Mouse (Mus musculus) splenic B cell, adult 2 months (primary cell): ENCODE results near the gene Col17a1.

Experiments
- DNase-seq: peaks from one replicate; pipeline ENCODE4 v3.0.0-alpha.2; 2011; ENCODE audit warnings: low read depth, low spot score
- H3K27me3 ChIP-seq: 2 replicates; pipeline ENCODE4 v1.6.1; 2012; ENCODE audit warnings: mild to moderate bottlenecking, low read length, moderate library complexity, mixed read lengths; ENCODE audit not compliant: control insufficient read depth, poor library complexity, insufficient read depth, severe bottlenecking
- H3K36me3 ChIP-seq: 2 replicates; pipeline ENCODE4 v1.6.1; 2012; ENCODE audit warnings: mild to moderate bottlenecking, low read length, moderate library complexity, mixed read lengths; ENCODE audit not compliant: control insufficient read depth, poor library complexity, insufficient read depth, severe bottlenecking

The Col17a1 gene

DNA sequence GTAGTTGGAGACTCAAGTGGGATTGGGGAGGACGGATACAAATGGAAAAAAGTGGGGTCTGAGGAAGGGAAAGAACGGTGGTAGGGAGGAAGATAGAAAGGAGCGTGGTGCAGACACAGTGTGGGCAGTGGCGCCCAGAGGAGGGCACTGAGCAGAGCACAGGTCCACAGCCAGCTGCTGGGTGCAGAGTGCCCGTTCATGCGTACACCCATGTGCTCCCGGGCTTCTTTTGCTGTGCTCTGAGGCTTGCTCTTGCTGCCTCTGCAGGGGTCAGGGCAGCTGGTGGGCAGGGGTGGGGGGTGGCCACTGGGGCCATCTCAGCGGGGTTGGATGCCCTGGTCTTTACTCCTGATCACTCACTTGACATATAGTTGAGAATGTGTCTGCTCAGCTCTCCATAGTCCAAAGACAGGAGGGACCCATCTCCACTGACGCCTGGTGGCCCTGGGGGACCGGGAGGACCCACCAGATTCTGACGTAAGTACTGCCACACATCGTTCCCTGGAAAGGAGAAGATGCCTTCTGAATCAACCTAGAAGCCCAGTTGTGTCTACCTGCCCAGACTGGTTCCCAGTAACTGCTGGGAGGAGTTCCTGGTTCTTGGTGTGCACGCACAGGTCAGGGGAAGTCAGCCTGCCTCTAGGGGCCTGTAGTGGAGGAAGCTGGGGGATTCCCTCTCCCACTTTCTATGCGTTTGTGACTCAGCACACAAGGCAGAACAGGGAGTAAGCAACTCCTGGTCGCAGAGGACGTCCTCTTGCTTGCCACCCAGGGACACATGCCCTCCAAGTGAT is 41.3 kb downstream of the Col17a1 start:
- no peak for DNase-seq
- H3K36me3 ChIP-seq = no peaks in the 10 kb centered on the region
- H3K27me3 ChIP-seq = no peaks in the 10 kb centered on the region

DNA sequence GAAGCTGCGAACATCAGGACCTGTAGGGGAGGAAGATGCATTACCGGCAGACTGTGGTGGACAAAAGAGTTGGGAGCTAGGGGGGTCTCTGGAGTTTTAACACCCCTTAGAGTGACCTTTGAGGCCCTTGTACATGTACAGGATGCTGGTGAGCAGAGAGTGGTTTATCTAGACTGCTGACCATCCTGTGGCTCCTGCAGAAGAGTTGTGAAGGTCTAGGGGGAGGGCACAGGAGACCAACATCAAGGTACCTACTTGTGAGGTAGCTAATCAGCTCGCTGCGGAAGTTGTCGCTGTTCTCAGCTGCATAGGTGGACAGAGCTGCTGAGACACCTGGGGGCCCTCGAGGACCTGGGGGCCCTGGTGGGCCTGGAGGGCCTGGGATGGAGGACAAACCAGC is 42.8 kb downstream of the Col17a1 start:
- H3K27me3 ChIP-seq = no peaks in the 10 kb centered on the region
- DNase-seq = no peak
- no peaks in the 10 kb centered on the region for H3K36me3 ChIP-seq

DNA sequence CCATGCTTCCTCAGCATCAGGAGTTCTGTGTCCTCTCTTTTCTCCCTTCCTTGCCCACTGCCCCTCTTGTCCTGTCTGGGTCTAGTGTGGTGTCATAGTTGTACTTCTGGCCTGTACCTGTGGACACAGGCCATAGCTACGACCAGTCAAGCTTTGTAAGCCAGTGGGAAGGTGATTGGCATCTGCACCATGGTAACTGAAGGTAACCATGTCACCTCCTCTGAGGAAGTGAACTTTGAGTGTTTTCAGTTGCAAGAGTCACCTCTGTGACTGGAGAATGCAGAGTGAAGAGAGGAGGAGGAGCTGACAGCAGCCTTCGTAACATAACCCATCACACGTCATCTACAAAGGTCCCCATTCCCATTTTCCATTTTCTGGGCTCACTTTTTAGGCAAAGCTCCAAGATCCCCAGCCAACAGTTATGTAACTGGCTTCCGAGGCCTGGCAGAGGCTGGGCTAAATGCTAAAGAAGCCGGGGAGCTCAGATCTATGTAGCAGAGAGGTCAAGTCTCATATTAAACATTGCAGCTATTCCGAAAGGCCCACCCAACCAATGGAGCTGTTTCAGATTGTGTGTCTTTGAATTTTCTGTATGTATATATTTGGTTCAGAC is 45.3 kb downstream of the Col17a1 start:
- DNase-seq = no peak
- Histone ChIP-seq H3K27me3 (no peaks in the 10 kb centered on the region), H3K36me3 (peaks cover 3% of the 10 kb centered on the region; the same call in 1 of the 2 replicates)

DNA sequence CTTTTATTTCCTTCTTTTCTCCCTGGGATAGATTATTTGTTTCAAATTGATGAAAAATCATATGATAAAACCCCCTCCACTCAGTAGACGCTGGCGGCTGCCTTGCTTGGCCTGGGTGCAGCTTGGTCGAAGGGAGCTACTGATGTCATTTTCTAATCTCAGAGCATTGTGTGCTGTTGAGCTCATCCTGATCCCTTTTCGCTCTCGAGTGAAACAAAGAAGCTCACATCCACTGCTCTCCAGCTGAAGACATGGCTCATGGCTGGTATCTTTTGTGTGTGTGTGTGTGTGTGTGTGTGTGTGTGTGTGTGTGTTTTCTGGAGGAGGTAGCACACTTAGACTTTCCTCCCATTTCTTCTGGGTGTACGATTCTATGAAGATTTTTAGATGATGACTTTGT is 46.3 kb downstream of the Col17a1 start:
- H3K36me3 ChIP-seq = peaks cover 3% of the 10 kb centered on the region; the same call in 1 of the 2 replicates
- no peak for DNase-seq
- H3K27me3 ChIP-seq = no peaks in the 10 kb centered on the region

DNA sequence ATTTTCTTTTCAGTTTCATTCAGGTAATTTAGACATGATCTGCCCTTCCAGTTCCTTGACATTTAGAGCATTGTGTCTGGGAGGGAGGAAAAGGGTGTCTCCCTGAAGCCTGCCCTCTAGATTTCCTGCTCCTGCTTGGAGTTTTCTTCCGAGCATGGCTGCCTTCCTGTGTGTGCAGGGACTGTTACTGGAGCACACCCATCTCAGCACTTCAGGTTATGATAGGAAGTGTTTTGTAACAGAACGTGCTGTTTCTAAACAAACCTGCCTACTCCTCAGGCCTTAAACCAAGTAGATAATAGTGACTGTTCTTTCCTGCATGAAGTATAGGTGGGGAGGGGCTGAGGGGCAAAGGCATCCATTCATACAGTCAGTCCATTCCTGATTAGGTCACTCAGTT is 48.0 kb downstream of the Col17a1 start:
- Histone ChIP-seq H3K36me3 (peaks cover 4% of the 10 kb centered on the region; the same call in 1 of the 2 replicates), H3K27me3 (no peaks in the 10 kb centered on the region)
- no peak for DNase-seq

DNA sequence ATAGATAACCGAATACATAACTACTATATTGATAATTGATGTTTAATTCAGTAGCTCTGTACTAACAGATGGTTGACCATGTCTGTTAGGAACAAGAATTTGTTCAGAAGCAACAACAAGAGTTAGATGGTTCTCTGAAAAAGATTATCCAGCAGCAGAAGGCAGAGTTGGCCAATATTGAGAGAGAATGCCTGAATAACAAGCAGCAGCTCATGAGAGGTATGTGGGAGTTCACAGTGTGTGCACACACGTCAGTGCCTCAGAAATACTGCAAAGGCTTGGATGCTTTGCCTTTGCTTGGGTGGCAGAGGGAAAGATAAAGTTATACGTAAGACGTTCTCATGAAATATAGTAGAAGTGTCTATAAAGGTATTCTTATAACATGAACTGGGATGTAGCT is 56.5 kb downstream of the Col17a1 start:
- DNase-seq = no peak

DNA sequence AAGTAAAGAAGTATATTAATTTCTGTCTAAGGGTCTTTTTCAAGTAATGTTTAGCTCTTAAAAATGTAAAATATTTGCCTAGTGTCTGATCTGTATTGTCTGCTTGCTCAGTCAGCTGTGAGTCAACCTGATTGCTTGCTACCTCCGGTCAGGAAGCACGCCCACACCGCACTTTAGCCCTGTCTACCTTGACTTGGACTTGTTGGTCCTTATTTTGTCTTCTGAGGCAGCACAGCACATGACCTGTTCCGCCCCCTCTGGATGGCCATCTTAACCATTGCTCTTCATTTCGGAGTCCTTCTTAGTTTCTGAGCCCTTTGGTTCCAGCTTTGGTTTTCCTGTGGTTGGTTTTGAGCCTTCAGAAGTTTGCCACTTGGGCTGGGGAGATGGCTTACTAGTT is 60.1 kb downstream of the Col17a1 start:
- no peaks in the 10 kb centered on the region for H3K27me3 ChIP-seq
- no peak for DNase-seq
- H3K36me3 ChIP-seq = peaks cover 2% of the 10 kb centered on the region; the same call in 1 of the 2 replicates

More for the DNA sequence above, 56.5 kb downstream of the Col17a1 start:
- peaks cover 4% of the 10 kb centered on the region; the same call in 1 of the 2 replicates for H3K36me3 ChIP-seq
- H3K27me3 ChIP-seq = no peaks in the 10 kb centered on the region

DNA sequence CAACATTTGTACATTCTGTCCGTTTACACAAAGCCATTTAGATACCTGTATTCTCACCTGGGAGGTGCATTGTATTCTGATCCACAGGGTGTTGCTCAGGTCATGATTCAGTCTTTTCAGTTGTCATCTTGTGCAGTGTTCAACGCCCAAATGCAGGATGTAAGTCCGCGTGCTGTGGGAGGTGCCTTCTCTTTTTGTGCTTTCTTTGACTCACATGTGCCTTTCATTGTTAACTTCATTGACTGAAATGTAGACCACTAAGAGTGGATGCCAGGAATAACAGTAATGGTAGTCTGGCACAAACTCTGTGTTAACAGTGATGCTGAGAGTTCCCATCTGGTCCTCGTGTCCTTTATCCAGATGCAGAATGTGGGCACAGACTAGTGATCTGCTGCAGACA is 61.5 kb downstream of the Col17a1 start:
- Histone ChIP-seq H3K27me3 (no peaks in the 10 kb centered on the region), H3K36me3 (peaks cover 3% of the 10 kb centered on the region)
- DNase-seq = no peak

DNA sequence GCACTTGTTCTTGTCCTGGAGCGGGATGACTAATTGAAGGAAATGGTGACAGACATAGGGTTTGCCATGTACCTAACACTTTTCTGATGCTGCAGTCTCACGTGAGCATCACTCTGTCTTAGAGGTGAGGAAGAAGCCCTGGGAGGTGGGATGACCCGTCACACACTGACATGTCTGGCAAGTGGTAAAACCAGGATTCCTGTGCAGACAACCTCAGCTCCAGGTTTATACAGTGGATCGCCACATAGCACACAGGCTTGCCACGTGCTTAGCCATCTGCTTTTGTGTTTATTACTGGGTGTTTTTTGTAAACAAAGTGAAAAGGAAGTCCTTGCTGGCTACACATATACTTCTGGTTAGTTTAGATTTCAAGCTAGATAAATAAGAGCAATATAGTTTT is 62.8 kb downstream of the Col17a1 start:
- peaks cover 5% of the 10 kb centered on the region for H3K36me3 ChIP-seq
- DNase-seq = no peak
- no peaks in the 10 kb centered on the region for H3K27me3 ChIP-seq

DNA sequence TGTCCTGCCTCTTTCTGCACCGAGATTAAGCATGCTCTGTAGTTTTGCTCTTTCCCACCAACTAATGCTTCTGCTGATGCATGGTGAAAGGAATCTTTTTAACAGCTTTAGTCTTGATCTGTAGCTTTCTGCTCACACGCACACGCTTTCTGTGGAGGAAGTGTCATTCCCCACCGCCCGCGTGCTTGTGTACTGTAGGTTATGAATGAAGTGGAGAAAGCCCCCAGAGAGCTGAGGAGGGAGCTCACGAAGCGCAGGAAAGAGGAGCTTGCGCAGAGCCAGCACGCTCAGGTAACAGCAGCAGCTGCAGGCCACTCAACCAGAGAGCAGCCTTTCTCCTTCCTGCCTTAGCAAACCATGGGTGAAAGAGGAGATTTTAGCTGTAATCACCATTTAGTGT is 64.4 kb downstream of the Col17a1 start:
- no peak for DNase-seq
- Histone ChIP-seq H3K27me3 (no peaks in the 10 kb centered on the region), H3K36me3 (peaks cover 11% of the 10 kb centered on the region)

DNA sequence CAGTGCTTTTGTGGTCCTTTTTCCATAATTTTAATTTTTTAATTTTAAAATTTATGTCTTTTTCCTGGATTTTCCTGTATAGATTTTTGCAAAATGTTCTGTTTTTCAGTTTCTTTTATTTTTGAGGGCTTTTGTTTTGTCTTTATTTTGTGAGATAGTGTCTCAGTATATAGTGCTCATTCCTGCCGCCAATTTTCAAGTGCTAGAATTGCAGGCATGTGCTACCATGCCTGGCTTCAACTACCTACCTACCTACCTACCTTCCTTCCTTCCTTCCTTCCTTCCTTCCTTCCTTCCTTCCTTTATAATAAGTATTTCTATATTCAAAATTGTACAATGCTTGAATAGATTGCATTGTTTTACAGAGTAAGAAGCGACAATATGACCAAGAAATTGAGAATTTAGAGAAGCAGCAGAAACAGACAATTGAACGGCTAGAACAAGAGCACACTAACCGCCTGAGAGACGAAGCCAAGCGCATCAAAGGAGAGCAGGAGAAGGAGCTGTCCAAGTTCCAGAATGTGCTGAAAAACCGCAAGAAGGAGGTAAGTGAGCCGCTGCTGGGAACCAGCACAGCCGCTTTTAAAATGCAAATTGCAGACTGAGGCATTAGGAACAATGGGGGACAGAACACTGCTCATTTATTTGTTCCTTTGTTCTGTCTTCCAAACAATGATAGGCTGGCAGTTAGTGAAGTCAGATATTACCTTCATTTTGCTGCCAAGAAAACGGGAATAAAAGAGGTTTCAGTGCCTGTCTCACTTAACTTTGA is 66.8 kb downstream of the Col17a1 start:
- Histone ChIP-seq H3K27me3 (no peaks in the 10 kb centered on the region), H3K36me3 (peaks cover 14% of the 10 kb centered on the region)
- DNase-seq = no peak

DNA sequence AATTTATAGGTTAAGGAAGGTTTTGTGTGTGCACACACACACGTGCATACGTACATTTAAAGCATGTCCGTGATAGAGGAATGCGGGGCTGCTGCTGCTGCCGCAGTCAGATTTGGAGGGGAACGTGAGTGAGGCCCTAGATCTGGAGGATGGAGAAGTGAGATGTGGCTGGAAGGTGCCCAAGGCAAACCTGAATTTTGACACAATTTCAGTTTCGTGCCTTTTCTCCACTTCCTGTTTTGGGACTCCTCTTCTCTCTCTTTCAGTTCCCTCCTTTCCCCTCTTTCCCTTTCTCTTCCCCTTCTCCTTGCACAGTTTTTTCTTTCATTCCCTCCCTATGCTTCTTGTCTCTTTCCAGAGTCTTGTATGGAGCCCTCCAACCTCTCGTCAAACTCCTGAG is 70.4 kb downstream of the Col17a1 start:
- DNase-seq = peak; percentile 22
- Histone ChIP-seq H3K36me3 (peaks cover 18% of the 10 kb centered on the region), H3K27me3 (no peaks in the 10 kb centered on the region)

DNA sequence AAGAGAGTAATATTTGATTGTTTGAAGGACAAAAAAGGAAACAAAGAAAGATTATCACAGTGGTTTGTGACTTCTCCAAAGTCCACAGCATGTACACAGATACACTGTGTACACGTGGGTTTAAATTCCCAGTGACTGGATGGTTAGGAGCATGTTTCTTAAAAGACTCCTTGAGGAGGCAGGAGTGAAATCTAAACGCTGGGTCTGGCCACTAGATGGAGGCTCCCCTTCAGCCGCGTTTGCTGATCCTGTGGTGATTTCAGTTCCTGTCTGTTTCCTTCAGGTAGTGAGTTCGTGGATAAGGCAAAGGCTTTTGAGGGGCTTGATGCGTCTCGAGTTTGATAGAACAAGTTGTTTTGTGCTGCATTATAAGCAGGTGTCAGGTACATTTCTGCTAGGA is 78.5 kb downstream of the Col17a1 start:
- DNase-seq = no peak
- Histone ChIP-seq H3K27me3 (no peaks in the 10 kb centered on the region), H3K36me3 (peaks cover 4% of the 10 kb centered on the region)

DNA sequence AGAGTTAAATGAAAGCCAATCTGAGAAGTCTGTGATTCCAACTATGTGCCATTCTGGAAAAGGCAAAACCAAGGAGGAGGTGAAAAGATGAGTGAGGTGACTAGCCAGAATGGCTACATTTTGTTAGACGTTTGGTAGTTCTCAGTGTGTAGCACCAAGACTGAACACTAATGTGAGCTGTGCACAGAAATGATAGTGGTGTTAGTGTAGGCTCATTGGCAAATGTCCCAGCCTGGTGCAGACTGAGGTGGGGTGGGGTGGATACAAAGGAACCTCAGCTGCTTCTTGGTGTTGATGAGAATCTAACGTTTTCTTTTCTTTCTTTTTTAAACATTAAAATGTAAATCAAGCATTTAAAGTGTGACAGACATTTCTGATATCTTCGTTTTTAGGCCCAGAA is 83.4 kb downstream of the Col17a1 start:
- no peaks in the 10 kb centered on the region for H3K27me3 ChIP-seq
- no peak for DNase-seq
- H3K36me3 ChIP-seq = peaks cover 1% of the 10 kb centered on the region; the same call in 1 of the 2 replicates
